Mouse (Mus musculus) embryonic fibroblast, embryonic 13.5 days (primary cell): ENCODE measurements around the gene Pard3. TPM values are rescaled to one million over a fixed set of nuclear protein-coding genes. Genes with fewer than 3 reads are reported as not detected.

Source experiments
- H3K27ac ChIP-seq: 2 replicates; pipeline ENCODE4 v1.5.1; 2012; ENCODE audit warnings: low read length, control low read depth, inconsistent platforms; ENCODE audit not compliant: insufficient read depth
- H3K4me1 ChIP-seq: 2 replicates; pipeline ENCODE4 v1.6.1; 2011; ENCODE audit warnings: low read length; ENCODE audit not compliant: control insufficient read depth, insufficient read depth
- H3K4me3 ChIP-seq: 2 replicates; pipeline ENCODE4 v1.5.1; 2011; ENCODE audit warnings: mild to moderate bottlenecking, control low read depth, low read length; ENCODE audit not compliant: insufficient read depth
- CTCF ChIP-seq: IDR thresholded peaks from 2 replicates; pipeline ENCODE4 v1.5.1; 2011; ENCODE audit warnings: mild to moderate bottlenecking, control low read depth, low read length, moderate library complexity, borderline replicate concordance; ENCODE audit not compliant: insufficient read depth
- POLR2A ChIP-seq: IDR thresholded peaks from 2 replicates; pipeline ENCODE4 v1.6.1; 2011; ENCODE audit warnings: low read depth, mild to moderate bottlenecking, control low read depth, low read length, moderate library complexity
- polyA plus RNA-seq: library from polyadenylated mRNA; stranded (reverse); fragments of >200 nt; gene quantifications from 2 replicates; pipeline ENCODE4 v1.2.4, GENCODE M21; 2011; ENCODE audit warnings: low read depth; ENCODE audit not compliant: missing spikeins, insufficient read length

Gene Pard3
- polyA plus RNA-seq, 1 experiment: 34.4 TPM

DNA sequence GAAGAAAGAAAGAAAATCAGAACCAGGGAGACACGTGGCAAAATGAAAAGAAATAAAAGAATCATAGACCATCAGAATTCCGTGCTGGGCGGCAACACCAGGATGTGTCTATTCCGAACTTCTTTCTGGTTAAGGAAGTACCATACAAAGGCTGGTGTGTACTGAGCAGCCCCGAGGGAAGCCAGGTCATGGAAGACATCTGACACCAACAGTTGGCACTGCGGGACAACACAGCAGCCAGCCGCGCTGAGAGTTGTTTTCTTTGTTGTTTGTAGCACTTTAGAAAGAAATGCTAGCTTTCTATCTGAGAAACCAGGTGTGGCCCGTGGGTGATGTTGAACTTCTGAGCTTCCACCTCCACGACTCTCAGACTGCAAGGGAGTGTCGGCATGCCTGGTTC, 274.5 kb downstream of the Pard3 start:
- H3K27ac ChIP-seq: no peak overlapping the region
- peaks cover 9% of the 10 kb centered on the region; the same call in 1 of the 2 replicates for H3K4me1 ChIP-seq
- TF ChIP-seq CTCF (no peak), POLR2A (no peak)
- no peak overlapping the region for H3K4me3 ChIP-seq

- TF ChIP-seq CTCF: no peak
- no peak for TF ChIP-seq POLR2A
- no peak overlapping the region for H3K4me3 ChIP-seq
- H3K27ac ChIP-seq: no peak overlapping the region
- peaks cover 4% of the 10 kb centered on the region; the same call in 1 of the 2 replicates for H3K4me1 ChIP-seq
Observed at GRCm38 (mm10) chr8:127341046-127341445, 277.4 kb downstream of the Pard3 start.

DNA sequence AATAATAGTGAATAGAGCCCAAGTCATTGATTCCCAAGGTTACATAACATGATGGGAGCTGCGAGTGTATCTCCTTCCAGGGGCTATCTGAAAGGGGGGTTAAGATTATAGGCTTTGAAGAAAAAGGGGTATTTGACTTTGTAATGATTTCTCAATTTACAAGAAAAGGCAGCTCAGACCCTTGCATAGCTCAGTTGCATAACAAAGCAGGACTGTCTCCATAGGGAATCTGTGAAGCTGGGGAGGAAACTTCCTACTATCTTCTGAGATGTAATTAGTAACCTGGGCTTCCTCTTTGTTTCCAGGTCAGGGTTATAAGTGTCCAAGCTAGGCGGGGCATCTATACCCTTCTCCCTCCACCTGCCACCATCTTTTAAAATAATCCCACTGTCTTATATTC, 279.4 kb downstream of the Pard3 start:
- no peak overlapping the region for H3K4me3 ChIP-seq

DNA sequence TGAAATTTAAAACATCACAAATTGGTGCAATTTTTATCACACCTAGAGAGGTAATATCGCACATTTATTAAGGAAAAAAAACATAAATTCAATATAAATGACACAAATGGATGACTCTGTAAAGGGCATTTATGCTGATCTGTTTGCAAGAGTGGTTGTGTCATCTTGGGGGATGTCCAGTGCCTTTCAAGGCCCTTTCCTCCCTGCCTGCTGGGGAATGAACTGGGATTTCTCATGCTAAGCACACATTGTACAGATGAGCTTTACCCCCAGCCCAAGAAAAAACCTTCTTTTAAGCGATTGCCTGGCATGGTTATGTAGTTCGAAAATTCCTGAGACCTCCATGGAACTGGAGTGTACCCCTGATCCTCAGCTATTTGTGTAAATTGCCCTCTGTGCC, 280.7 kb downstream of the Pard3 start:
- Histone ChIP-seq H3K4me3 (no peak overlapping the region), H3K27ac (no peak overlapping the region), H3K4me1 (no peaks in the 10 kb centered on the region)
- TF ChIP-seq POLR2A (no peak), CTCF (no peak)

More for the DNA sequence above, 279.4 kb downstream of the Pard3 start:
- no peak for TF ChIP-seq CTCF
- TF ChIP-seq POLR2A: no peak
- H3K4me1 ChIP-seq: no peaks in the 10 kb centered on the region
- no peak overlapping the region for H3K27ac ChIP-seq

- H3K4me3 ChIP-seq: no peak overlapping the region
- H3K27ac ChIP-seq: no peak overlapping the region
- TF ChIP-seq POLR2A (no peak), CTCF (no peak)
- H3K4me1 ChIP-seq: no peaks in the 10 kb centered on the region
Observed at GRCm38 (mm10) chr8:127345912-127346423, 282.3 kb downstream of the Pard3 start.

DNA sequence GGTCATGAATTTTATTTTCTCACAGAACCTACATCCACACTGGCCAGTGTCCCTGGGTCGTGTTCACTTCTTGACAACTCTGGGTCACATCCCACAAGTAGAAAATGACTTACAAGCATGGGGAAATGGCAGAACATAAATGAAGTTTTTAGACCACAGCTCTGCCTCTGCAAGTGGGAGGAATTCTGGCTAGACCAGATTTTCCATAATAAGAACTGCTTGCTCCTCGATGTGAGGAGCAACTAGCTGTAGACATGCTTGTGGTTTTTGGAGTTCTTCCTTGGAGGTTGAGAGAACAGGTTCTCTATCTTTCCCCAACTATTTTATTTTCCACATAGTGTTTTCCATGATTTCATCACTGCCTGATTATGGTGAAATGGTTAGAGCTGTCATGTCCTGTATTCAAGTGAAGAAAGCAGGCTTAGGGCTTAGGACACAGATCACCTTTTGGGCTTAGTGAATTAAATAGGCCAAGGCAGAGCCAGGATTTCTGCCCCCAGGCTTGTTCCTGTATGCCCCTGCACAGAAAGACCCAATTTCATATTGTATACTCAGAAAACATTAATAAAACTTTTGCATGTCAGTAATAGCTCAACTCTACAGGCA, 284.3 kb downstream of the Pard3 start:
- Histone ChIP-seq H3K4me1 (no peaks in the 10 kb centered on the region), H3K27ac (no peak overlapping the region), H3K4me3 (no peak overlapping the region)
- no peak for TF ChIP-seq CTCF
- no peak for TF ChIP-seq POLR2A

GRCm38 (mm10) chr8:127361796-127362195, 298.1 kb downstream of the Pard3 start:
- no peak overlapping the region for H3K27ac ChIP-seq
- no peaks in the 10 kb centered on the region for H3K4me1 ChIP-seq
- no peak overlapping the region for H3K4me3 ChIP-seq
- TF ChIP-seq CTCF: no peak
- TF ChIP-seq POLR2A: no peak

GRCm38 (mm10) chr8:127368347-127368746, 304.7 kb downstream of the Pard3 start:
- no peak for TF ChIP-seq POLR2A
- no peak overlapping the region for H3K4me3 ChIP-seq
- H3K27ac ChIP-seq: no peak overlapping the region

DNA sequence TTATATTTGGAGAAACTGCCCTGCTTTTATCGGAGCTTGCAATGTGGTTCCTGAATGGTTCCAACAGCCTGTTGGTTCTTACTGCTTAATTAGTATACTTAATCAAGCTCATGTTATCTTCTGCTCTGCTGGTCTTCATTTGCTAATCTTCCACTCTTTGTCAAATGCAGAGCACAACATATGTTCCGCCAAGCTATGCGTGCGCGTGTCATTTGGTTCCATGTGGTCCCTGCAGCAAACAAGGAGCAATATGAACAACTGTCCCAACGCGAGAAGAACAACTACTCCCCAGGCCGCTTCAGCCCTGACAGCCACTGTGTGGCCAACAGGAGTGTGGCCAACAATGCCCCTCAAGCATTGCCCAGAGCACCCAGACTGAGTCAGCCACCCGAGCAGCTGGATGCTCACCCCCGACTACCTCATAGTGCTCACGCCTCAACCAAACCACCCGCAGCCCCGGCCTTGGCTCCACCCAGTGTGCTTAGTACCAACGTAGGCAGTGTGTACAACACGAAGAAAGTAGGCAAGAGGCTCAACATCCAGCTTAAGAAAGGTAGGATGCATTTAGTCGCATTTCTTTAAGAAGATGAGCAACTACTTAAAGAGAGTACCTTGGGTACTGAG, 307.7 kb downstream of the Pard3 start:
- no peak overlapping the region for H3K4me3 ChIP-seq
- no peak overlapping the region for H3K27ac ChIP-seq
- no peaks in the 10 kb centered on the region for H3K4me1 ChIP-seq
- TF ChIP-seq CTCF: no peak
- no peak for TF ChIP-seq POLR2A

More at GRCm38 (mm10) chr8:127368347-127368746, 304.7 kb downstream of the Pard3 start:
- H3K4me1 ChIP-seq: no peaks in the 10 kb centered on the region

- H3K4me3 ChIP-seq: no peak overlapping the region
- H3K4me1 ChIP-seq: no peaks in the 10 kb centered on the region
- H3K27ac ChIP-seq: no peak overlapping the region
- TF ChIP-seq CTCF (no peak), POLR2A (no peak)
Observed at GRCm38 (mm10) chr8:127377775-127378174, 314.1 kb downstream of the Pard3 start.
